Mouse (Mus musculus): ENCODE measurements around the gene Vti1a. TPM values are rescaled to one million over a fixed set of nuclear protein-coding genes. Genes with fewer than 3 reads are reported as not detected.

The Vti1a gene
- total RNA-seq, 2 experiments from 2014 or later, result 20.3 to 21.5 TPM

DNA sequence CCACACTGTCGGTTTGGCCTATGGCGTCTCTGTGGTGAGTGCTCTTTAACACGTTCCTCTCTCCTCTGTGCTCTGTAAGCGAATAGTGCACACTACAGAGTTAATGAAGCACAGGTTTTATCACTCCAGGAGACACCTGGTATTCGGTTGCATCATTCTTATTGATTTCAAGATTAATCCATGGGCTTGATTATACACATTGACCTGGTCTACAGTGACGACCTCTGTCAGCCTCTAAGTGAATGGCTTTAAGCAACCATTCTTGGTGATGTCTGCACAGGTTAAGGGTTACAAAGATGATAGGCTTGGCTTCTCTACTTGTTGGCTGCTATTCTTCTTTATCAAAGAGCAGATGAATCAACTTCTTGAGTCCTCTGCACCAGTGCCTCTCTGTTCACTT is 234.1 kb downstream of the Vti1a start:
- intact Hi-C loops (cut with DNase I), result no loop called here

GRCm38 (mm10) chr19:55552339-55552738 is 236.2 kb downstream of the Vti1a start:
- DNase-seq, result no peak
- intact Hi-C loops (cut with DNase I), result no loop called here

More for the DNA sequence above, 234.1 kb downstream of the Vti1a start:
- no peak for DNase-seq

- DNase-seq, result no peak
- intact Hi-C loops (cut with DNase I), result no loop called here
Measured at GRCm38 (mm10) chr19:55552861-55553260, 236.8 kb downstream of the Vti1a start.

GRCm38 (mm10) chr19:55554295-55554694 is 238.2 kb downstream of the Vti1a start:
- DNase-seq, result no peak
- intact Hi-C loops (cut with DNase I), result no loop called here

DNA sequence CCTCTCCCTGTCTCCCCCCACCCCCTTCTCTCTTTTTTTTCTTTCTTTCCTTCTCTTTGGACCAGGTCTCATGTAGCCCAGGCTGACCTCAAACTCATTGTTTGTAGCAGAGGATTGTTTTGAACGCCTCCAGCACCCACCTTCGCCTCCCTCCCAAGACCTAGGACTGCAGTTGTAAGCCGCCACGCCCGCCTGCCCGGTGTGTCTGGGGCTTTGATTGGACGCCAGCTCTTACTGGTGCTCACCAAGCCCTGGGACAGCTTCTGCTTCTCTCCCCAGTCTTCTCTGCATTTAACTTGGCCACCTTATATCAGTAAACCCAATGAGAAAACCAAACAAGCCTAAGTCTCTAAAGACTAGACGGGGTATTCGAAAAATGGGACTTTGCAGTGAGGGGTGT is 238.6 kb downstream of the Vti1a start:
- intact Hi-C loops (cut with DNase I), result no loop called here
- DNase-seq, result no peak

DNA sequence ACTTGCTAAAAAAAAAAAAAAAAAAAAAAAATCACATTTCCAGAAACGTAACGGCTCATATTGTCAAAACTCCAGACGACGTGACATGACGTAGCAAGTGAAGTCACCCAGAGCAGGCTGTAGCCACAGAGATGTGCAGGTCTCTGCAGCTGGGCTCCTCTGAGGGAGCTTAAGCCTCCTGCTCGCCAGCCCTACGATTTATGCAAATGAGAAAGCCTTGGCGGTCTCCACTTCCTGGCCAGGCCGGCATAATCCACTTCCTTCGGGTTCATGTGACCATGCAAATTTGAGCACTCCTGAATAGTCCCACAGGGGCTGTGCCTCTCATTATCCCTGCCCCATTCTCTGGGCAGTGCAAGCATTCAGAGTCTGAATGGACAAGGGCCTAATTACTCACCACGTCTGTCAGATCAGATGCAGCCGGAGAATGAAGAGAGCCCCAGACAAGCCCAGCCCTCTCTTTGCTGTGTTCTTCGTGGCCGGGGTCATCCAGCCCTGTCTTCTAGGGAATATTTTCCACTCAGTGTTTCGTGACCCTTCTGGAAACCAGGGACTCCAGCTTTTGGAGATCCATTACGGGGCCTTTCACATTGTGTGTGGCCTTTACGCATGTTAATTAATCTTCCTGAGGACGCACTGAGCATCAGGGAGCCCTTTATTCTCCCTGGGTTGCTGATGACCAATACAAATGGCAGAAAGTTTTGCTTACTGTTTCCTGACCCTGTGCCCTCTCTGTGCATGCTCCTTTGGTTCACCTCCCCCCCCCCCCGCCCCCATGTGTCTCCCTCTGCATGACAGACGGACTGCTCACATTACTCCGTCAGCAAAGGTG is 240.3 kb downstream of the Vti1a start:
- intact Hi-C loops (cut with DNase I), result no loop called here
- DNase-seq, result peak; percentile 54 to 63

DNA sequence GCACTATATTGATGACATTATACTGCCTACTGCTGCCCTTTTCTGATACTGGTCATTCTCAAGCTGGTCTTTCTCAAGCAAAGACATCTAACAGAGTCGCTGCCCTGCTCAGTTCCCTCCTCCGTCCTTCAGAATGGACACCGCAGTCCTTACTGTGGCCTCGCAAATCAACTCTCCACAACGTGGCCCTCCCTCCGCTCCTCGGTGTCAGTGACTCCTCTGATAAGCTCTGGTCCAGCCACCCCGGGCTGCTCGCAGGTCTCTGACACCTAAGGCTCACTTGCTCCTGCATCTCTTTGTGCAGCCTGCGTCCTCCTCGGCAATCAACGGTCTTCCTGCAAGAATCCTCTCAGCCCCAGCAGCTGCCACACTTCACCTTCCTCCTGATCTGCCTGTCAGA is 243.2 kb downstream of the Vti1a start:
- no peak for DNase-seq
- intact Hi-C loops (cut with DNase I), result no loop called here

- DNase-seq, result no peak
- intact Hi-C loops (cut with DNase I), result no loop called here
Measured at GRCm38 (mm10) chr19:55560088-55560682, 244.1 kb downstream of the Vti1a start.

GRCm38 (mm10) chr19:55561469-55561868 is 245.4 kb downstream of the Vti1a start:
- DNase-seq, result no peak
- intact Hi-C loops (cut with DNase I), result no loop called here

- no peak for DNase-seq
- intact Hi-C loops (cut with DNase I), result no loop called here
Measured at GRCm38 (mm10) chr19:55562487-55563147, 246.5 kb downstream of the Vti1a start.

- peak; percentile 70 to 76 for DNase-seq
- intact Hi-C loops (cut with DNase I), result no loop called here
Measured at GRCm38 (mm10) chr19:55563148-55563651, 247.1 kb downstream of the Vti1a start.

GRCm38 (mm10) chr19:55564104-55564938 is 248.2 kb downstream of the Vti1a start:
- intact Hi-C loops (cut with DNase I), result no loop called here

GRCm38 (mm10) chr19:55565111-55565510 is 249.0 kb downstream of the Vti1a start:
- intact Hi-C loops (cut with DNase I), result no loop called here
- DNase-seq, result no peak

More at GRCm38 (mm10) chr19:55564104-55564938, 248.2 kb downstream of the Vti1a start:
- DNase-seq, result no peak

DNA sequence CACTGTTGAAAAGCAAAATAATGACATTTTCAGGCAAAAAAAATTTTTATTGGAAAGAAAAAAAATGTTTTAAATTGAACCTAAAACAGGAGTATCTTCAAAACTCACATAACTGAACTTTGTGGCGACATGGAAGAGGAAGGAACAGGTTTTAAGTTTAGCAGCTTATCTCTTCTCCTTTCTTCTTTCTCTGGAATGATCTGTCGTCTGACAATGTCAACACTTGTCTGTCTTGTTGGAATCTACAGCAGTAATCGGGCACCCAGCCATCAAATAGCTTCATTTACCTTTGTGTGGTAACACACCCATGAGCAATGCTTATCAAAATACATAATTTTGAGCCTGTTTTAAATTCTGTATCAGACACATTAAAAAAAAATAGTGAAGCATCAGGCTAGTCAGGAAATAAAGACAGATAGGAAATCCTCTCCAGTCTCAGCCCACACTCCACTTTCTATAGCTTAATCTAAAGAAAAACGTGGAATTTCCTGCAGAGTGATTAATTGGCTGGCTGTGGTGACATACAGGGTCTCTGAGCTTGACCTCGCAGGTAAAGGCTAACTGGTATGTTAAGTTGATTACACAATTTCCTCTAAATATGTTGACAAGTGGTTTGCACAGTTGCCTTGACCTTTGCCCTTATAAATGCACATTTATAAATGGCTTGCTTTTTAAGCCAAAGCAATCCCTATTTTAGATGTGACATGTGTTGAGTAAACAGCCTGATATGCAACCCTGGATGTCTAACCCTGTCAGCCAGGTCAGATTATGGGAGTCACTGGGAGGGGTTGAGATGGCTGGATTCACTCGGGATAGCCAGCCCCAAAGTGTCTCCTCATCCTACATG is 249.7 kb downstream of the Vti1a start:
- DNase-seq, result no peak
- intact Hi-C loops (cut with DNase I), result no loop called here

DNA sequence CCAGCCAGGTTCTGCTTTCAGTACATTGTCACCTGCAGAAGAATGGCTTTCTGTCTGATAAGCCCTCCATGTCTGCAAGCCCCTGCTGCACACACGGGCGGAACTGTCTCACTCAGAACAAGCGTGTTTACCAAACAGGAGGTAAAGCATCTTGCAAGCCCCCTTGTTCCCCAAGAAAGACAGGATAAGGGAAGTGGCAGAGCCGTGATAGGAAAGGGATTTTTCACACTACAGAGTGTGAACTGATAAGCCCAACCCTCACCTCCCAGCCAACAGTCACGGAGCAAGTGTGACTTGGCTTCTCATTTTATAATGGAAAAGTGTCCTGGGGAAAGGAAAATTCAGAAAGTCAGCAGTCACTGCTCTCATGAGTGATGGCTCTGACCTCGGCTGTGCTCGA is 253.0 kb downstream of the Vti1a start:
- intact Hi-C loops (cut with DNase I), result no loop called here
- DNase-seq, result no peak

DNA sequence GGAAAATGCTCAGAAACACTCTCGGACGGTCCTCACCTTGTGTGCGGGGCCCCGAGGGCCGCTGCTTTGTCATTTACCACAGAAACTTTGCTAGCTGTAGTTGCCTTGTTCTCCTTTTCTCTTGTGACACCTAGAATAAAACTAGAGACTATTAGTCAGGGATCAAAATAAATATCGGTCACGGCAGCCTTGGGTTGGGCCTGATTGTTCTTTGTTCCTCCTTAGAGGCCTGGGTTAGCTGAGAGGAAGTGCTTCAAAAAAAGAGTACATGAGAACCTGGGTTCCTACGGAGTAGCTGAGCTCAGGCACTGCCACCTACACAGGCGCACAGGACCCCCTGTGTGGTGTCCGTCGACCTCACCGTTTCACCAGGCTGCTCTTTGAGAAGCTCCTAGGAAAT is 253.8 kb downstream of the Vti1a start:
- DNase-seq, result no peak
- intact Hi-C loops (cut with DNase I), result no loop called here

DNA sequence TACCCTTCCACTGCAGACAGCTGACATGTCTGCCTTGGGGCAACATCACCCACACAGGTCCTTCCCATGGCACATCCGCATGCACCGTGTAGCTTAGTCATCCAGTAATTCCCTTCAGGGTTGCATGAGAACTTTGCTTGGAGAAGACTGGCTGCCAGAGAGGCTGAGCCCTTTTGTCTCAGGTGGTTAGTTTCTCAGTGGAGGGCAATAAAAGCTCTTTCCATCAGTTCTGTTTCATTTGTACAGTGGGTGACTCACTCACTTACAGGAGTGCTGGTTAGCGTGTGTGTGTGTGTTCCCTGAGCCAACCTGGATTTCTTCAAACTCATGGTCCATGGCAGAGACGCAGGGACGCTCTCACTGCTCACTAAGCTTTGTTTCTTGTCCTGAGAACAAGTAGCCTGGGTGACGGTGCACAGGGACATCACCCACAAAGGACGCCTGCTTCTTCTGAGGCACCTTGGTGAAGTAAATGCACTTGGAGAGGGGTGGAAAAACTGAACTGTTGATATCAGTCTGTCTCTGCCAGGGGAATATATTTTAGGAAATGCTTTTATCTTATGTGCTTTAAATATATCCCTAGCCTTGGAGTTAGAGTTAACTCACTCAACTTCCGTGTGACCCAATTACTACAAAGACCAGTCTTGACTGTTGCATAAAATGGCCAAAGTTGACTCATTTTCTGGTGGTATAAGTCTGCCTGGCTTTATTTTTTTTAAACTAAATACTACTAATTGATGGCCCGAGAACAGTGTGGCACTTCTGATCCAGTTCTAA is 254.6 kb downstream of the Vti1a start:
- DNase-seq, result no peak
- intact Hi-C loops (cut with DNase I), result no loop called here

DNA sequence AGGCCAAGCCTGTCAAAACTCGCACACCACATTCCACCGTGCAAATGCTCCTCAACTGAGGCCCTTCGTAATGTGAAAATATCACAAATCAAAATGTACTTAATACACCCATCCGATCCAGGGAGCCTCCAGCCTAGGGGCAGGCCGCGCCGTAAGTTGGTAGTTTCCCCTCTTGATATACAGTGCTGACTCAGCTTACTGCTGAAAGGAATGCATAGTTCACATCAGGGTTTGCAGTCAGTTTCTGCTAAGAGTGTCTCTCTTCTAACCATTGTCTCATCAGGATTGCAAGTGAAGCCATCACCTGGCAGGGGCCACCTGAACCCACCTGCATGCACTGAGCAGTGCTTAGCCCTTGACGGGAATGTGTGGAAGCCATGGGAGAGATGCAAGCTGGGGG is 255.4 kb downstream of the Vti1a start:
- intact Hi-C loops (cut with DNase I), result no loop called here
- DNase-seq, result no peak

All from heart, postnatal 10 days (tissue).